Mouse (Mus musculus) cortical plate, adult 2 months (tissue): ENCODE data around the gene Trim38. TPM values are rescaled to one million over a fixed set of nuclear protein-coding genes. Genes with fewer than 3 reads are reported as not detected.
A peak's percentile ranks its signal among the peaks of the same experiment; 100 is the strongest.
"Not testable (repeated sequence)": the region's sequence is repeated elsewhere in the genome, so short reads cannot be mapped to it uniquely, and the experiment has no call there.

Experiments used
- H3K27ac ChIP-seq: fragments of 200-500 bp; 2 replicates; pipeline ENCODE4 v1.5.1; 2012; ENCODE audit warnings: low read length, control low read depth, inconsistent platforms; ENCODE audit not compliant: insufficient read depth
- H3K4me1 ChIP-seq: fragments of 200-500 bp; 2 replicates; pipeline ENCODE4 v1.6.1; 2011; ENCODE audit warnings: low read length; ENCODE audit not compliant: control insufficient read depth, insufficient read depth
- H3K4me3 ChIP-seq: fragments of 200-500 bp; 2 replicates; pipeline ENCODE4 v1.5.1; 2011; ENCODE audit warnings: mild to moderate bottlenecking, low read length, control low read depth; ENCODE audit not compliant: insufficient read depth
- CTCF ChIP-seq: fragments of 200-500 bp; IDR thresholded peaks from 2 replicates; pipeline ENCODE4 v1.5.1; 2011; ENCODE audit warnings: mild to moderate bottlenecking, control low read depth, low read length; ENCODE audit not compliant: insufficient read depth; ENCODE audit errors: extremely low read depth
- POLR2A ChIP-seq: fragments of 200-500 bp; IDR thresholded peaks from 2 replicates; pipeline ENCODE4 v1.6.1; 2011; ENCODE audit warnings: mild to moderate bottlenecking, low read length, control low read depth; ENCODE audit not compliant: insufficient read depth; ENCODE audit errors: extremely low read depth
- polyA plus RNA-seq: library from polyadenylated mRNA; depleted of rRNA; stranded (reverse); fragments of >200 nt; gene quantifications from 2 replicates; pipeline ENCODE4 v1.2.3, GENCODE M21; 2012; rRNA removed

Trim38 gene
- 0.19 and 0.21 TPM in 2 replicates for polyA plus RNA-seq

- not testable (repeated sequence) for H3K27ac ChIP-seq, H3K4me3 ChIP-seq, H3K4me1 ChIP-seq
Observed at GRCm38 (mm10) chr13:23769613-23770012, at the start of gene Trim38. TSS of gene Trim38 (plus strand) at chr13:23769913.

GRCm38 (mm10) chr13:23724239-23724638 is 45.5 kb upstream of the Trim38 start:
- TF ChIP-seq CTCF (no peak), POLR2A (no peak)
- Histone ChIP-seq H3K27ac (no peak overlapping the region), H3K4me1 (no peaks in the 10 kb centered on the region), H3K4me3 (no peak overlapping the region)

- Histone ChIP-seq H3K27ac (no peak overlapping the region), H3K4me3 (no peak overlapping the region), H3K4me1 (no peaks in the 10 kb centered on the region)
- TF ChIP-seq POLR2A (no peak), CTCF (no peak)
Observed at GRCm38 (mm10) chr13:23725213-23725612, 44.5 kb upstream of the Trim38 start.

- H3K27ac ChIP-seq = no peak overlapping the region
- TF ChIP-seq POLR2A (no peak), CTCF (no peak)
- no peak overlapping the region for H3K4me3 ChIP-seq
- peaks cover 2% of the 10 kb centered on the region; the same call in 1 of the 2 replicates for H3K4me1 ChIP-seq
Observed at GRCm38 (mm10) chr13:23728472-23729191, 41.1 kb upstream of the Trim38 start.

GRCm38 (mm10) chr13:23729192-23729525 is 40.6 kb upstream of the Trim38 start:
- Histone ChIP-seq H3K27ac (no peak overlapping the region), H3K4me3 (no peak overlapping the region), H3K4me1 (peaks cover 2% of the 10 kb centered on the region; the same call in 1 of the 2 replicates)
- TF ChIP-seq CTCF = no peak
- no peak for TF ChIP-seq POLR2A

- no peak for TF ChIP-seq CTCF
- no peak for TF ChIP-seq POLR2A
- Histone ChIP-seq H3K4me1 (peaks cover 2% of the 10 kb centered on the region; the same call in 1 of the 2 replicates), H3K4me3 (no peak overlapping the region), H3K27ac (no peak overlapping the region)
Observed at GRCm38 (mm10) chr13:23729706-23730105, 40.0 kb upstream of the Trim38 start.

GRCm38 (mm10) chr13:23730479-23730878 is 39.2 kb upstream of the Trim38 start:
- Histone ChIP-seq H3K4me1 (peaks cover 2% of the 10 kb centered on the region; the same call in 1 of the 2 replicates), H3K4me3 (no peak overlapping the region), H3K27ac (no peak overlapping the region)
- no peak for TF ChIP-seq CTCF
- TF ChIP-seq POLR2A = no peak

- no peak for TF ChIP-seq POLR2A
- TF ChIP-seq CTCF = peak; percentile 88
- Histone ChIP-seq H3K27ac (no peak overlapping the region), H3K4me3 (no peak overlapping the region), H3K4me1 (peaks cover 2% of the 10 kb centered on the region; the same call in 1 of the 2 replicates)
Observed at GRCm38 (mm10) chr13:23732156-23732804, 37.4 kb upstream of the Trim38 start.

GRCm38 (mm10) chr13:23737091-23737490 is 32.6 kb upstream of the Trim38 start:
- TF ChIP-seq CTCF = no peak
- no peak for TF ChIP-seq POLR2A
- no peak overlapping the region for H3K4me3 ChIP-seq

GRCm38 (mm10) chr13:23738041-23738440 is 31.7 kb upstream of the Trim38 start:
- peak overlapping the region; percentile 60; the same call in 1 of the 2 replicates for H3K27ac ChIP-seq
- H3K4me1 ChIP-seq = no peaks in the 10 kb centered on the region
- peak overlapping the region; percentile 67; the same call in 1 of the 2 replicates for H3K4me3 ChIP-seq
- TF ChIP-seq POLR2A = no peak
- TF ChIP-seq CTCF = no peak

More at GRCm38 (mm10) chr13:23737091-23737490, 32.6 kb upstream of the Trim38 start:
- Histone ChIP-seq H3K4me1 (peaks cover 1% of the 10 kb centered on the region; the same call in 1 of the 2 replicates), H3K27ac (no peak overlapping the region)
